Mouse (Mus musculus): ENCODE measurements at regions not wholly inside any gene's neighbourhood (a gene's known extent, or its start where the extent isn't known, plus 50 kb on each side); places are given as distances from the start of the nearest gene placed in this dataset.
A peak's percentile ranks its signal among the peaks of the same experiment; 100 is the strongest.

DNA sequence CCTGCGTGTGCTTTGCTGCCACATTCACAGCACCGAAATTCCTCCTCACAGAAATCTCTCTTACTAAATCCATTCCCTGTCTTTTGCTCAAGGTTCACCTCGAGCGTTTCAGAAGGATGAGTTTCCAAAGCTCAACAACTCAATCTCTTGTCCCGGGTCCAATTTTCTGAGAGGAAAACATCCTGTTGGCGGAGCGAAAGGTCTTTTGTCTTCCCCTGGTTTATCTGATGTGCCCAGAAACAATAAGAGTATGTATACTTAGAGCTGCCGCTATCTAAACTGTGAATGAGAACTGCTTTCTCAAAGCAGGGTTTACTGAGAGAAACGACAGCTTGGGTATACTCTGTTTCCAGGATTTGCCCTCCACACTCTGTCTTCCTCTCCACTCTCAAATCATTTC, 115.6 kb upstream of the Lrig3 start:
- 56% methylated on average over 9 of the region's 9 CpGs for WGBS
- Histone ChIP-seq H3K36me3 (replicated peaks) (no peaks in the 10 kb centered on the region), H3K4me1 (0 out of 2 replicates have a peak, but pooled peaks cover 1% of the 10 kb centered on the region), H3K9ac (no peak overlapping the region), H3K4me2 (no peak overlapping the region), H3K4me3 (replicated peaks) (no peak overlapping the region), H3K9me3 (no peaks in the 10 kb centered on the region), H3K27ac (no peak overlapping the region), H3K27me3 (peaks cover 7% of the 10 kb centered on the region)
- no peak for ATAC-seq (ENCODE audit: low FRiP score)

- H3K27me3 ChIP-seq = no peaks in the 10 kb centered on the region
- no peak for ATAC-seq (ENCODE audit: low FRiP score)
- H3K9me3 ChIP-seq = no peaks in the 10 kb centered on the region
- H3K27ac ChIP-seq = no peak overlapping the region
- no peak overlapping the region for H3K4me2 ChIP-seq
- no peaks in the 10 kb centered on the region for H3K36me3 ChIP-seq (replicated peaks)
- no peak overlapping the region for H3K9ac ChIP-seq
- WGBS = 94% methylated on average over 9 of the region's 9 CpGs
- no peak overlapping the region for H3K4me3 ChIP-seq (replicated peaks)
- no peaks in the 10 kb centered on the region for H3K4me1 ChIP-seq
These were observed 104.2 kb upstream of the Lrig3 start for GRCm38 (mm10) chr10:125861734-125862133.

DNA sequence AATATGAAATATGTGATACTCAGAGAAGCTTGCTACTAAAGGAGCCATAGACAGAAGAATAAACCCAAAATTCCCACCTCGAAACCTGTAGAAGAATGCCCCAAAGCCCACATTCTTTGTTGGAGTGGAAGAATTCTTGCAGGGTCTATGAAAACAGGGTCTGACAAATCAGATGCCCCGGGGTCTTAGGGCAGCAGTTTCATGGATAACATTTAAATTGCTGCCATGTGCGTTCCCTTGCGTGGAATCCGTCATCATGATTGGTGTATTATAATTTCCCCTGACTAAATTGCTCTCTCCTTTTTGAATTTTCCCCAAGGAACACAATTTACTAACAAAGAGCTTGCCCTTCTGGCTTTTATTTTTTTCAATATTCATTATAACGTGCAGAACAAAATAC, 99.6 kb upstream of the Lrig3 start:
- Histone ChIP-seq H3K27me3 (no peaks in the 10 kb centered on the region), H3K9me3 (no peaks in the 10 kb centered on the region), H3K4me1 (no peaks in the 10 kb centered on the region), H3K9ac (no peak overlapping the region), H3K27ac (no peak overlapping the region), H3K4me2 (no peak overlapping the region), H3K36me3 (replicated peaks) (no peaks in the 10 kb centered on the region), H3K4me3 (replicated peaks) (no peak overlapping the region)
- WGBS = 79% methylated on average over 6 of the region's 6 CpGs
- no peak for ATAC-seq (ENCODE audit: low FRiP score)

DNA sequence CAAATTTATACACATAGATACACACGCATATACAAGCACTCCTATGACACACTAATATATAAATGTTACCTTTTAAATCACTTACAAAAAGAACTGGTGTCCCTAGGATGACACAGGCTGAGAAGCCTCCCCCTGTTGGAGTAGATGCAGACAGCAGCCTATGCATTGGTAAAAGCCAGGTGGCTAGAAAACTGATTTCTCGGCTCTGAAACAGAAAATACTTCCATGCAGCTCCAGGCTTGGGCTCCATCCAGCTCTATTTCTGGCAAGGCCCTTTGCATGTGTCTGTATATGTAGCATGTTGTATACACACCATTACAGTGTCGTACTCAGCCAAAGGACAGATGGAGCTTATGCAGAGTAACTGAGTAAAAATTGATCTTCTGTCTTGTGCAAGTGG, 81.4 kb upstream of the Lrig3 start:
- H3K27ac ChIP-seq = no peak overlapping the region
- H3K9me3 ChIP-seq = no peaks in the 10 kb centered on the region
- no peak overlapping the region for H3K4me2 ChIP-seq
- H3K4me3 ChIP-seq (replicated peaks) = no peak overlapping the region
- 0 out of 2 replicates have a peak, but pooled peaks cover 2% of the 10 kb centered on the region for H3K4me1 ChIP-seq
- no peaks in the 10 kb centered on the region for H3K36me3 ChIP-seq (replicated peaks)
- no peak for ATAC-seq (ENCODE audit: low FRiP score)
- H3K27me3 ChIP-seq = no peaks in the 10 kb centered on the region
- 91% methylated on average over 3 of the region's 3 CpGs for WGBS
- H3K9ac ChIP-seq = no peak overlapping the region

DNA sequence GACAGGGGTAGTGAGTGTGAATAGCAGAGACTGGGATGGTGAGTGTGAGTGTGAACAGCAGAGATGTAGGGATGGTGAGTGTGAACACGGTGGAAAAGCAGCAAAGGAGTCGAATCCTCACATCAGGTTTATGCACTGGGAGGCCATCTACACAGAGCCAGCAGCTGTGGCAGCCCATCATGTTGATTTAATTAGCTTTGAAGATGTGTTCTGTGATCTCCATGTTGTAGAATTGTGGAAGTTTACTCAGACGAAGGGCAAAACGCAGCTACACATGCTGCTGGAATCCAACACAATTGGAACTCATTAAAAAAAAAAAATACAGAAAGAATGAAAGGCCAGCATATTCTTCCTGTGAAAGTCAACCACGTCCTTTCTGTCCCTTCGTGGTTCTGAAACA, 80.2 kb upstream of the Lrig3 start:
- Histone ChIP-seq H3K27me3 (no peaks in the 10 kb centered on the region), H3K9ac (no peak overlapping the region), H3K9me3 (no peaks in the 10 kb centered on the region), H3K4me2 (no peak overlapping the region), H3K4me3 (replicated peaks) (no peak overlapping the region), H3K4me1 (0 out of 2 replicates have a peak, but pooled peaks cover 2% of the 10 kb centered on the region), H3K36me3 (replicated peaks) (no peaks in the 10 kb centered on the region), H3K27ac (no peak overlapping the region)
- no peak for ATAC-seq (ENCODE audit: low FRiP score)
- WGBS = 24% methylated on average over 6 of the region's 6 CpGs

DNA sequence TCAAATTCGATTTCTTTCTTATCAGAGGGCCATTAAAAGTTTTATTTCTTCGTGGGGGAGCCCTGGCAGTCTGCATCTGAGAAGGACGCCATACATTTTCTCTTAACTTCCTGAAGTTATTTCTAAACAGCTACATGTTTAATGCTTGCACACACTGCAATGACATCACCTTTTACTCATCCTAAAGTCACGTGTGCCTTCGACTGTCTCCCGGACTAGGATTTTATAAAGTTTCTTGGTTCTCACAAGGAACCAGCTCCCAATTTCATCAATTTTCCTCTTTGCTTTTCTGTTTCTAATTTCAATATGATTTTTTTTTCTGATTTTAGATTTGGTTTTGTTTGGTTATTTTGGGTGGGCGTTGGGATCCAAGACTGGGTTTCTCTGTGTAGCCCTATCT, 73.8 kb upstream of the Lrig3 start:
- Histone ChIP-seq H3K4me3 (replicated peaks) (no peak overlapping the region), H3K9me3 (no peaks in the 10 kb centered on the region), H3K9ac (no peak overlapping the region), H3K27me3 (no peaks in the 10 kb centered on the region), H3K4me2 (no peak overlapping the region), H3K27ac (no peak overlapping the region), H3K4me1 (no peaks in the 10 kb centered on the region), H3K36me3 (replicated peaks) (no peaks in the 10 kb centered on the region)
- 86% methylated on average over 7 of the region's 7 CpGs for WGBS
- ATAC-seq (ENCODE audit: low FRiP score) = no peak

DNA sequence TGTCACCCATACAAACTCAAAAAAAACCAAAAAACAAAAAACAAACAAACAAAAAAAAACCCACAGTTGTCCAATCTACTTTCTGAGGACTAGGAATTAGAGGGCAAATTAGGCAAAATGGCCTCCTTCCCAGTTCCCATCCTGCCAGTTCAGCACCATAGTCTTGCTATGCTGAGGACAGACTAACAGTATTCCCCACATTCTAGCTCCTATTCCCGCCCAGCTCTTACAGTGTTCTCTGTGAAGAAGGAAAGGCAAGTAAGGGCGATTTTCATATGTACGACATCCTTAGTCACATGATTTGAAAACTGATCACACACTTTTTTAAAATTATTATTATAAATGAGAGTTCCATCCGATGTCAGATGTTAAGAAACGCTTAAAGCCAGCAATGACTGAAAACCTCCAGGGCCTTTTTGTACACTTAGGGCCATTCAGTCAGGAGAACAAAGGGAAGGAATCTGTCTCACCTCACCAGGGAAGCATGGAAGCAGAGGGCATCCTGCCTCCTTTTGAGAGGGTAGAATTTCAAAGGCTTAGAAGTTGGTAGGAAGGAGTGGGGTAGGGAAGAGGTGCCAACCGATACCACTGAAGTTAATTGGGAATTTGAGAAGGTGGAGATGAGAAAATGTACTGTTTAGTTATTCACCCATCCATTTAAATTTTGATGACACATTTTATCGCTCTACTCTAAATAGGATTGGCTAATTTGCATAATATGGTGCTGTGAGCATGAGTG, 70.1 kb upstream of the Lrig3 start:
- no peaks in the 10 kb centered on the region for H3K36me3 ChIP-seq (replicated peaks)
- H3K4me1 ChIP-seq = no peaks in the 10 kb centered on the region
- no peak overlapping the region for H3K4me2 ChIP-seq
- H3K9me3 ChIP-seq = no peaks in the 10 kb centered on the region
- no peak overlapping the region for H3K27ac ChIP-seq
- H3K4me3 ChIP-seq (replicated peaks) = no peak overlapping the region
- H3K9ac ChIP-seq = no peak overlapping the region
- WGBS = 53% methylated on average over 7 of the region's 7 CpGs
- no peaks in the 10 kb centered on the region for H3K27me3 ChIP-seq
- no peak for ATAC-seq (ENCODE audit: low FRiP score)

DNA sequence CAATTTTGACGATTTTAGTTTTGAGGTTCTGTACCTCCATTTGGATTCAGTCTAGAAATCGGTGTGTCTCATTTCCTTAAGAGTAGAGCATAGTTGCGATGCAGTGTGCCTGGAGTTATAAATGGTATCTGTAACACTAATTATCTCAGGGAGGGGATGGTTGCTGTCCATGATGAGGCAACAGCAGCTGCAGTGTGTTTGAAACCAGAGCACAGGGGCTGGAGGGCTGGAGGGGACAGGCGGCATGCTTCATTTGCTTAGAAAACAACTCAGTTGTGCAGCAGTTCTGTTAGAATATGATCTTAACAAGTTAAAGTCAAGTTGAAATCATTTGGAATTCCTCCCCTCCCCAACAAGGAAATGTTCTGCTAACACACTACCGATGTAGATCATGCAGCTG, 69.3 kb upstream of the Lrig3 start:
- H3K9ac ChIP-seq = no peak overlapping the region
- ATAC-seq (ENCODE audit: low FRiP score) = no peak
- WGBS = 71% methylated on average over 5 of the region's 5 CpGs
- H3K4me2 ChIP-seq = no peak overlapping the region
- H3K27me3 ChIP-seq = no peaks in the 10 kb centered on the region
- H3K4me1 ChIP-seq = no peaks in the 10 kb centered on the region
- H3K9me3 ChIP-seq = no peaks in the 10 kb centered on the region
- no peaks in the 10 kb centered on the region for H3K36me3 ChIP-seq (replicated peaks)
- no peak overlapping the region for H3K4me3 ChIP-seq (replicated peaks)
- no peak overlapping the region for H3K27ac ChIP-seq

DNA sequence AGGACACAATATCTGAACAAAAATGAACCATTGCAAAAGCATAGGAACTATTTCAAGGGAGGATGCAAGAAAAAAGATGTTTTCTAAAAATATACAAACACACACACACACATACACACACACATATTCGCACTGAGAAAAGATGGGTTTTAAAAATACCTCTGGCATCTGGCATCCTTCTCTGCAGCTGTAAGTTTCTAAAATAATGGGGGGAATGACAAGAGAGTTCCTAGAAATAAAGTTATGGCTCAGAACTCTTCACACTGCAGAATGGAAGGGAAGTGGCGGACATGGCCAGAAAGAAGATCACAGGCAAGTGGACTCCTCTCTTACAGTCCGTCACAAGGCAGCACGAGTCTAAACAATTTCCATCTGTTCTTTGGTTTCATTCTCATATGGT, 66.5 kb upstream of the Lrig3 start:
- WGBS = 93% methylated on average over 4 of the region's 4 CpGs
- Histone ChIP-seq H3K36me3 (replicated peaks) (no peaks in the 10 kb centered on the region), H3K4me1 (no peaks in the 10 kb centered on the region), H3K4me2 (no peak overlapping the region), H3K27ac (no peak overlapping the region), H3K4me3 (replicated peaks) (no peak overlapping the region), H3K9me3 (no peaks in the 10 kb centered on the region), H3K9ac (no peak overlapping the region), H3K27me3 (no peaks in the 10 kb centered on the region)
- ATAC-seq (ENCODE audit: low FRiP score) = no peak

DNA sequence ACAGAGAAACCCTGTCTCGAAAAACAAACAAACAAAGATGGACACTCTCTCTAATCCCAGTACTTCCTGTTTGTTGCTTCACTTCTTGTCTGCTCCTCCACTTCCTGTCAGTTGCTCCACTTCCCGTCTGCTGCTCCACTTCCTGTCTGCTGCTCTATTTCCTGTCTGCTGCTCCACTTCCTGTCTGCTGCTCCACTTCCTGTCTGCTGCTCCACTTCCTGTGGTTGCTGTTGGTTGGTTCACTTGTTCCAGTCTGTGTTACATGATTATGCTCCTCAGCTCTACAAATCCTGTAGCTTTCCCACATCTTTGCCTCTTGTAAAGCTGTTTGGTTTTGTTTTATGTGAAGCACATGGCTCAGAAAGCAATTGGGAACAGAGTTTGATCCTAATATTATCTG, 65.4 kb upstream of the Lrig3 start:
- Histone ChIP-seq H3K27me3 (no peaks in the 10 kb centered on the region), H3K4me3 (replicated peaks) (no peak overlapping the region), H3K27ac (no peak overlapping the region), H3K4me1 (no peaks in the 10 kb centered on the region), H3K9me3 (no peaks in the 10 kb centered on the region), H3K4me2 (no peak overlapping the region), H3K36me3 (replicated peaks) (no peaks in the 10 kb centered on the region), H3K9ac (no peak overlapping the region)
- no peak for ATAC-seq (ENCODE audit: low FRiP score)
- WGBS = 91% methylated on average over 2 of the region's 2 CpGs

GRCm38 (mm10) chr10:125902668-125903067, 63.3 kb upstream of the Lrig3 start:
- H3K36me3 ChIP-seq (replicated peaks) = no peaks in the 10 kb centered on the region
- H3K9me3 ChIP-seq = no peaks in the 10 kb centered on the region
- H3K9ac ChIP-seq = no peak overlapping the region
- 85% methylated on average over 5 of the region's 5 CpGs for WGBS
- H3K4me1 ChIP-seq = no peaks in the 10 kb centered on the region
- no peak overlapping the region for H3K4me3 ChIP-seq (replicated peaks)
- H3K27ac ChIP-seq = no peak overlapping the region
- no peak overlapping the region for H3K4me2 ChIP-seq
- ATAC-seq (ENCODE audit: low FRiP score) = no peak
- H3K27me3 ChIP-seq = 0 out of 2 replicates have a peak, but pooled peaks cover 4% of the 10 kb centered on the region

DNA sequence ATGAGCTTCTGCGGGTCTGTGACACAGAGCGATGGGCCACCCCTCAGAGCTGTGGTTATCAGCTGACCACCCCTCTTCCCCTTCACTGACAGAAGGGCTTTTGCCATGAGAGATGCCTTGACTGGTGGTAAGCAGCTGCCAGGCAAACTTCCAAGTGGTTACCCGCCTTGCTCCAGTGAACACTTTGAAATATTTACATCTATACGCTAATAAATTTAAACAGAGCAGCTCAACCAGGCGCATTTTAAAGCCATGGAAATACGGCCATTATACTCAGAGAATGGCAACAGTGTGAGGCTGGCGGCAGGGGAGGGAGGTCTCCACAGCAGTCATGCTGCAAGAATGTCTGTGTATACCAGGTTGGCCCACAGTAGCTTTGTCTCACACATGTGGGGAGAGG, 53.8 kb upstream of the Lrig3 start:
- H3K4me1 ChIP-seq = peaks cover 4% of the 10 kb centered on the region
- H3K27ac ChIP-seq = no peak overlapping the region
- no peak overlapping the region for H3K4me3 ChIP-seq (replicated peaks)
- no peaks in the 10 kb centered on the region for H3K27me3 ChIP-seq
- 48% methylated on average over 7 of the region's 7 CpGs for WGBS
- no peak overlapping the region for H3K9ac ChIP-seq
- no peak overlapping the region for H3K4me2 ChIP-seq
- no peaks in the 10 kb centered on the region for H3K36me3 ChIP-seq (replicated peaks)
- no peaks in the 10 kb centered on the region for H3K9me3 ChIP-seq
- 0 out of 2 replicates have a peak, but pooled peaks have one; percentile 30 for ATAC-seq (ENCODE audit: low FRiP score)

Data from forebrain, embryonic 12.5 days (tissue).